Mouse (Mus musculus) neural tube, embryonic 15.5 days (tissue): ENCODE data around the gene Arrdc5. TPM values are rescaled to one million over a fixed set of nuclear protein-coding genes. Genes with fewer than 3 reads are reported as not detected.
A peak's percentile ranks its signal among the peaks of the same experiment; 100 is the strongest.

Experiments used
- ATAC-seq: fragments of 200-750 bp; cut with Nextera tagmentation; 2 replicates; pipeline ENCODE4 v1.8.0; 2017; ENCODE audit warnings: mild to moderate bottlenecking, moderate TSS enrichment, moderate library complexity; ENCODE audit not compliant: low FRiP score
- H3K27ac ChIP-seq: fragments of 300-500 bp; sonication (generic); replicated peaks from 2 replicates; pipeline ENCODE4 v1.5.1; 2015; ENCODE audit warnings: mild to moderate bottlenecking, inconsistent platforms
- H3K27me3 ChIP-seq: fragments of 300-500 bp; sonication (generic); replicated peaks from 2 replicates; pipeline ENCODE4 v1.6.1; 2015; ENCODE audit warnings: inconsistent platforms
- H3K36me3 ChIP-seq: fragments of 300-500 bp; sonication (generic); 2 replicates; pipeline ENCODE4 v1.6.1; 2015; ENCODE audit warnings: inconsistent platforms
- H3K4me1 ChIP-seq: fragments of 300-500 bp; sonication (generic); 2 replicates; pipeline ENCODE4 v1.6.1; 2015; ENCODE audit warnings: inconsistent platforms
- H3K4me2 ChIP-seq: fragments of 300-500 bp; sonication (generic); 2 replicates; pipeline ENCODE4 v1.6.1; 2015; ENCODE audit warnings: inconsistent platforms, mild to moderate bottlenecking, moderate library complexity
- H3K4me3 ChIP-seq: fragments of 300-500 bp; sonication (generic); replicated peaks from 2 replicates; pipeline ENCODE4 v1.5.1; 2015; ENCODE audit warnings: mild to moderate bottlenecking, inconsistent platforms
- H3K9ac ChIP-seq: fragments of 300-500 bp; sonication (generic); replicated peaks from 2 replicates; pipeline ENCODE4 v1.6.1; 2015; ENCODE audit warnings: mild to moderate bottlenecking, inconsistent platforms
- H3K9me3 ChIP-seq: fragments of 300-500 bp; sonication (generic); replicated peaks from 2 replicates; pipeline ENCODE4 v1.6.1; 2016; ENCODE audit warnings: inconsistent platforms
- WGBS: fragments of 180-500 bp; shearing (Covaris S2); methylation state at CpG from one replicate; pipeline ENCODE4 v1.1.7; 2015; ENCODE audit warnings: mixed read lengths; 5-methylcytosine and 5-hydroxymethylcytosine counted together
- polyA plus RNA-seq: library from polyadenylated mRNA; unstranded; fragments of >200 nt; fragmentation: Nextera tagmentation; extraction: Ambion mirVana; gene quantifications from 2 replicates; pipeline ENCODE4 v1.2.1, GENCODE M21; 2015

The Arrdc5 gene
- polyA plus RNA-seq, 1 experiment from 2014 or later, result not detected

GRCm38 (mm10) chr17:56288866-56289265, 11.2 kb downstream of the Arrdc5 start:
- Histone ChIP-seq H3K27ac (peak overlapping the region; percentile 58; the same call in 1 of the 2 replicates), H3K9me3 (no peaks in the 10 kb centered on the region), H3K4me1 (peaks cover 34% of the 10 kb centered on the region), H3K9ac (no peak overlapping the region), H3K4me3 (no peak overlapping the region), H3K4me2 (peak overlapping the region; percentile 52), H3K36me3 (no peaks in the 10 kb centered on the region), H3K27me3 (no peaks in the 10 kb centered on the region)
- ATAC-seq, result no peak
- WGBS, result 63% methylated on average over 3 of the region's 3 CpGs

- peak overlapping the region; percentile 6; the same call in 1 of the 2 replicates for H3K4me2 ChIP-seq
- H3K9me3 ChIP-seq, result no peaks in the 10 kb centered on the region
- H3K27me3 ChIP-seq, result no peaks in the 10 kb centered on the region
- 68% methylated on average over 3 of the region's 3 CpGs for WGBS
- H3K4me1 ChIP-seq, result peaks cover 34% of the 10 kb centered on the region
- no peaks in the 10 kb centered on the region for H3K36me3 ChIP-seq
- H3K27ac ChIP-seq, result no peak overlapping the region
- no peak for ATAC-seq
- H3K4me3 ChIP-seq, result no peak overlapping the region
- no peak overlapping the region for H3K9ac ChIP-seq
Observed at GRCm38 (mm10) chr17:56287830-56288229, 12.3 kb downstream of the Arrdc5 start.

GRCm38 (mm10) chr17:56285995-56286394, 14.1 kb downstream of the Arrdc5 start:
- Histone ChIP-seq H3K27ac (no peak overlapping the region), H3K4me1 (peaks cover 25% of the 10 kb centered on the region), H3K27me3 (no peaks in the 10 kb centered on the region), H3K36me3 (no peaks in the 10 kb centered on the region), H3K4me3 (no peak overlapping the region), H3K9me3 (no peaks in the 10 kb centered on the region), H3K9ac (no peak overlapping the region), H3K4me2 (no peak overlapping the region)
- ATAC-seq, result no peak
- 96% methylated on average over 11 of the region's 11 CpGs for WGBS

GRCm38 (mm10) chr17:56283316-56283715, 16.8 kb downstream of the Arrdc5 start:
- ATAC-seq, result no peak
- WGBS, result 91% methylated on average over 8 of the region's 8 CpGs

GRCm38 (mm10) chr17:56282802-56283201, 17.3 kb downstream of the Arrdc5 start:
- no peak for ATAC-seq
- H3K27ac ChIP-seq, result no peak overlapping the region
- 79% methylated on average over 4 of the region's 4 CpGs for WGBS

More at GRCm38 (mm10) chr17:56283316-56283715, 16.8 kb downstream of the Arrdc5 start:
- no peak overlapping the region for H3K9ac ChIP-seq
- no peaks in the 10 kb centered on the region for H3K9me3 ChIP-seq
- H3K4me3 ChIP-seq, result no peak overlapping the region
- H3K4me2 ChIP-seq, result no peak overlapping the region
- no peaks in the 10 kb centered on the region for H3K27me3 ChIP-seq
- peaks cover 6% of the 10 kb centered on the region for H3K4me1 ChIP-seq
- no peak overlapping the region for H3K27ac ChIP-seq
- H3K36me3 ChIP-seq, result no peaks in the 10 kb centered on the region

GRCm38 (mm10) chr17:56281193-56281592, 18.9 kb downstream of the Arrdc5 start:
- Histone ChIP-seq H3K4me1 (peaks cover 15% of the 10 kb centered on the region), H3K27ac (no peak overlapping the region), H3K4me3 (no peak overlapping the region), H3K27me3 (no peaks in the 10 kb centered on the region), H3K9me3 (no peaks in the 10 kb centered on the region), H3K36me3 (no peaks in the 10 kb centered on the region), H3K4me2 (no peak overlapping the region), H3K9ac (no peak overlapping the region)
- WGBS, result 88% methylated on average over 12 of the region's 12 CpGs
- no peak for ATAC-seq

More at GRCm38 (mm10) chr17:56282802-56283201, 17.3 kb downstream of the Arrdc5 start:
- no peak overlapping the region for H3K9ac ChIP-seq
- H3K9me3 ChIP-seq, result no peaks in the 10 kb centered on the region
- H3K36me3 ChIP-seq, result no peaks in the 10 kb centered on the region
- peaks cover 3% of the 10 kb centered on the region for H3K4me1 ChIP-seq
- H3K4me2 ChIP-seq, result no peak overlapping the region
- no peaks in the 10 kb centered on the region for H3K27me3 ChIP-seq
- no peak overlapping the region for H3K4me3 ChIP-seq

- no peaks in the 10 kb centered on the region for H3K9me3 ChIP-seq
- no peak overlapping the region for H3K27ac ChIP-seq
- 97% methylated on average over 12 of the region's 12 CpGs for WGBS
- H3K27me3 ChIP-seq, result no peaks in the 10 kb centered on the region
- H3K4me1 ChIP-seq, result peaks cover 18% of the 10 kb centered on the region
- no peak overlapping the region for H3K4me2 ChIP-seq
- ATAC-seq, result no peak
- H3K4me3 ChIP-seq, result no peak overlapping the region
- H3K36me3 ChIP-seq, result no peaks in the 10 kb centered on the region
- H3K9ac ChIP-seq, result no peak overlapping the region
Observed at GRCm38 (mm10) chr17:56279481-56280155, 20.5 kb downstream of the Arrdc5 start.

- WGBS, result 89% methylated on average over 5 of the region's 5 CpGs
- Histone ChIP-seq H3K4me3 (no peak overlapping the region), H3K36me3 (no peaks in the 10 kb centered on the region), H3K9ac (no peak overlapping the region), H3K4me2 (no peak overlapping the region), H3K27me3 (no peaks in the 10 kb centered on the region), H3K27ac (no peak overlapping the region), H3K9me3 (no peaks in the 10 kb centered on the region), H3K4me1 (peaks cover 20% of the 10 kb centered on the region)
- no peak for ATAC-seq
Observed at GRCm38 (mm10) chr17:56278340-56278739, 21.7 kb downstream of the Arrdc5 start.

- H3K4me2 ChIP-seq, result peak overlapping the region; percentile 77
- peak overlapping the region; percentile 74 for H3K27ac ChIP-seq
- H3K36me3 ChIP-seq, result no peaks in the 10 kb centered on the region
- no peak overlapping the region for H3K9ac ChIP-seq
- no peaks in the 10 kb centered on the region for H3K27me3 ChIP-seq
- peaks cover 22% of the 10 kb centered on the region for H3K4me1 ChIP-seq
- WGBS, result 50% methylated on average over 2 of the region's 2 CpGs
- no peaks in the 10 kb centered on the region for H3K9me3 ChIP-seq
- H3K4me3 ChIP-seq, result no peak overlapping the region
- ATAC-seq, result no peak
Observed at GRCm38 (mm10) chr17:56277567-56277893, 22.6 kb downstream of the Arrdc5 start.

- Histone ChIP-seq H3K9ac (peak within 1 kb of the TSS; percentile 59), H3K4me3 (peak within 1 kb of the TSS; percentile 46), H3K27ac (peak within 1 kb of the TSS; percentile 74), H3K4me1 (peaks cover 22% of the 10 kb centered on the region), H3K27me3 (no peaks in the 10 kb centered on the region), H3K36me3 (no peaks in the 10 kb centered on the region), H3K4me2 (peak within 1 kb of the TSS; percentile 77), H3K9me3 (no peaks in the 10 kb centered on the region)
- peak; percentile 62 for ATAC-seq
- WGBS, result 9% methylated on average over 19 of the region's 21 CpGs
Observed at GRCm38 (mm10) chr17:56276643-56277566, 23.2 kb downstream of the Arrdc5 start, which contains the start of gene Ticam1. TSS of gene Ticam1 (minus strand) at chr17:56276786.

GRCm38 (mm10) chr17:56275842-56276480, 24.1 kb downstream of the Arrdc5 start:
- peak overlapping the region; percentile 46 for H3K4me3 ChIP-seq
- H3K27ac ChIP-seq, result peak overlapping the region; percentile 65
- WGBS, result 33% methylated on average over 5 of the region's 5 CpGs
- H3K9me3 ChIP-seq, result no peaks in the 10 kb centered on the region
- peaks cover 22% of the 10 kb centered on the region for H3K4me1 ChIP-seq
- peak overlapping the region; percentile 59 for H3K9ac ChIP-seq
- ATAC-seq, result 0 out of 2 replicates have a peak, but pooled peaks have one; percentile 13
- no peaks in the 10 kb centered on the region for H3K36me3 ChIP-seq
- H3K27me3 ChIP-seq, result no peaks in the 10 kb centered on the region
- H3K4me2 ChIP-seq, result peak overlapping the region; percentile 77
